Mouse (Mus musculus) bone marrow macrophage, adult 2 months (primary cell): ENCODE data around the gene Emc10. TPM values are rescaled to one million over a fixed set of nuclear protein-coding genes. Genes with fewer than 3 reads are reported as not detected.

ENCODE experiments used
- H3K27ac ChIP-seq: 2 replicates; pipeline ENCODE4 v1.5.1; 2012; ENCODE audit warnings: low read depth, low read length; ENCODE audit not compliant: insufficient read depth
- H3K4me1 ChIP-seq: 2 replicates; pipeline ENCODE4 v1.6.1; 2012; ENCODE audit warnings: low read length; ENCODE audit not compliant: control insufficient read depth, insufficient read depth
- H3K4me3 ChIP-seq: 2 replicates; pipeline ENCODE4 v1.5.1; 2012; ENCODE audit warnings: mild to moderate bottlenecking, low read length, moderate library complexity; ENCODE audit not compliant: insufficient read depth
- CTCF ChIP-seq: IDR thresholded peaks from 2 replicates; pipeline ENCODE4 v1.5.1; 2012; ENCODE audit warnings: low read depth, mild to moderate bottlenecking, low read length, moderate library complexity
- POLR2A ChIP-seq: IDR thresholded peaks from 2 replicates; pipeline ENCODE4 v1.6.1; 2012; ENCODE audit warnings: mild to moderate bottlenecking, low read depth, low read length, borderline replicate concordance
- polyA plus RNA-seq: library from polyadenylated mRNA; stranded (reverse); fragments of >200 nt; gene quantifications from 2 replicates; pipeline ENCODE4 v1.2.4, GENCODE M21; 2012; ENCODE audit not compliant: missing spikeins, insufficient read depth, insufficient read length

Gene Emc10
- polyA plus RNA-seq, 1 experiment, result 89.3 TPM

- Histone ChIP-seq H3K27ac (no peak overlapping the region), H3K4me1 (no peaks in the 10 kb centered on the region), H3K4me3 (no peak overlapping the region)
- no peak for TF ChIP-seq POLR2A
- no peak for TF ChIP-seq CTCF
These were observed 38.5 kb upstream of the Emc10 start for GRCm38 (mm10) chr7:44534656-44535441.

GRCm38 (mm10) chr7:44534242-44534641, 37.9 kb upstream of the Emc10 start:
- no peaks in the 10 kb centered on the region for H3K4me1 ChIP-seq
- H3K4me3 ChIP-seq, result no peak overlapping the region
- no peak overlapping the region for H3K27ac ChIP-seq
- TF ChIP-seq CTCF (no peak), POLR2A (no peak)

- H3K27ac ChIP-seq, result no peak overlapping the region
- TF ChIP-seq POLR2A (no peak), CTCF (no peak)
- no peaks in the 10 kb centered on the region for H3K4me1 ChIP-seq
- no peak overlapping the region for H3K4me3 ChIP-seq
These were observed 37.4 kb upstream of the Emc10 start for GRCm38 (mm10) chr7:44533746-44534045.

GRCm38 (mm10) chr7:44532918-44533745, 36.8 kb upstream of the Emc10 start:
- no peak overlapping the region for H3K4me3 ChIP-seq
- H3K27ac ChIP-seq, result no peak overlapping the region
- H3K4me1 ChIP-seq, result peaks cover 5% of the 10 kb centered on the region
- TF ChIP-seq CTCF (no peak), POLR2A (no peak)

- TF ChIP-seq POLR2A (no peak), CTCF (no peak)
- Histone ChIP-seq H3K4me1 (peaks cover 7% of the 10 kb centered on the region), H3K4me3 (no peak within 1 kb of the TSS), H3K27ac (no peak within 1 kb of the TSS)
These were observed 35.8 kb upstream of the Emc10 start, which contains the start of gene Spib for GRCm38 (mm10) chr7:44531946-44532732. Gene Spib, minus strand, starts transcription at chr7:44532071.

GRCm38 (mm10) chr7:44531207-44531606, 34.9 kb upstream of the Emc10 start:
- Histone ChIP-seq H3K4me3 (no peak overlapping the region), H3K4me1 (peaks cover 7% of the 10 kb centered on the region), H3K27ac (no peak overlapping the region)
- TF ChIP-seq CTCF (no peak), POLR2A (no peak)

GRCm38 (mm10) chr7:44530507-44530906, 34.2 kb upstream of the Emc10 start:
- no peak for TF ChIP-seq POLR2A
- no peak for TF ChIP-seq CTCF
- H3K27ac ChIP-seq, result no peak overlapping the region
- no peak overlapping the region for H3K4me3 ChIP-seq
- H3K4me1 ChIP-seq, result peaks cover 7% of the 10 kb centered on the region

GRCm38 (mm10) chr7:44529518-44529917, 33.2 kb upstream of the Emc10 start:
- TF ChIP-seq POLR2A (no peak), CTCF (no peak)
- Histone ChIP-seq H3K4me1 (peaks cover 7% of the 10 kb centered on the region), H3K4me3 (no peak overlapping the region), H3K27ac (no peak overlapping the region)

- peak overlapping the region; percentile 68 for H3K4me3 ChIP-seq
- H3K27ac ChIP-seq, result peak overlapping the region; percentile 54
- peaks cover 7% of the 10 kb centered on the region for H3K4me1 ChIP-seq
- no peak for TF ChIP-seq POLR2A
- TF ChIP-seq CTCF, result peak; percentile 87
These were observed 31.4 kb upstream of the Emc10 start for GRCm38 (mm10) chr7:44527483-44528398.
